Comparison of ENCODE assay signal across 8 mouse cellular contexts in the genomic region with DNA sequence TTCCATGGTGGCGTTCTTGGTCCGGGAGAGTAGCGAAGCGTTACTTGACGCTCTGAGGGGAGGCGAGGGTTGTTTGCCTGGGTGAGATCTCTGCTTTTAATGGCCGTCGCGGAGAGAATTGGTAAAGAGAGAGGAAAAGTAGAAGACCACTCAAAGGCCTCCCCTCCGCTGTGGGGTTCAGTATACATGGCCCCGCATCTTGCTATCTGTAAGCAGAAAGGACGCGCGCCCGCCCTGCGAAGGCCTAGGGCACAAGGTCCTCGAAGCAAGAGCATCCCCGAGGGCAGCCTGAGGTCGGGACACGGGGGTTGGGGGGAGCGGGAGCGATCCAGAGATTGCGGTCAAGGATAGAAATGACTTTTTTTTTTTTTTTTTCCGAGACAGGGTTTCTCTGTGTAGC. TPM values are rescaled to one million over a fixed set of nuclear protein-coding genes. Genes with fewer than 3 reads are reported as not detected.
A peak's percentile ranks its signal among the peaks of the same experiment; 100 is the strongest.
DNase-seq lines count a peak whose midpoint lies in the region; ATAC-seq lines count a peak whose summit lies in the region.

No protein-coding gene starts in this region.

- intact Hi-C loops in heart, postnatal 10 days (cut with DNase I): loop anchor here (10.0 kb wide), 1 partner anchor 377 kb away; a partner anchor contains a TSS

- no peak for ATAC-seq in heart, embryonic 11.5 days (replicated peaks; ENCODE audit: insufficient number of reproducible peaks, low FRiP score, low TSS enrichment)
- ATAC-seq in hindbrain, embryonic 15.5 days (ENCODE audit: low FRiP score, low read depth): no peak

- peak overlapping the region; percentile 92 for H3K4me2 ChIP-seq in heart, embryonic 11.5 days
- peak overlapping the region; percentile 79 for H3K4me2 ChIP-seq in hindbrain, embryonic 15.5 days

- no peaks in the 10 kb centered on the region for H3K9me3 ChIP-seq in heart, embryonic 11.5 days (replicated peaks; ENCODE audit: control insufficient read depth, low read length)
- H3K9me3 ChIP-seq in hindbrain, embryonic 15.5 days: no peaks in the 10 kb centered on the region
- no peaks in the 10 kb centered on the region for H3K9me3 ChIP-seq in midbrain, embryonic 10.5 days (replicated peaks)

- peaks cover 25% of the 10 kb centered on the region for H3K4me1 ChIP-seq in heart, embryonic 11.5 days (ENCODE audit: control insufficient read depth, insufficient read depth, low read length)
- H3K4me1 ChIP-seq in hindbrain, embryonic 15.5 days (replicated peaks): peaks cover 29% of the 10 kb centered on the region
- peaks cover 30% of the 10 kb centered on the region for H3K4me1 ChIP-seq in midbrain, embryonic 10.5 days

- no peak for DNase-seq in heart, postnatal 10 days
- peak; percentile 75 for DNase-seq in A20 (ENCODE audit: low read depth, low spot score)
- DNase-seq in cerebellum, adult 9-10 months: peak; percentile 80
- no peak for DNase-seq in midbrain, embryonic 10.5 days (ENCODE audit: low spot score)
- DNase-seq in thymus, postnatal 10 days (ENCODE audit: low spot score in 2 of 2): peak; percentile 29 to 42
- no peak for DNase-seq in ovary, postnatal 10 days (ENCODE audit: low spot score)

- no peak overlapping the region for H3K27ac ChIP-seq in heart, embryonic 11.5 days (ENCODE audit: low read depth, low read length)
- no peak overlapping the region for H3K27ac ChIP-seq in hindbrain, embryonic 15.5 days (replicated peaks)
- H3K27ac ChIP-seq in midbrain, embryonic 10.5 days (replicated peaks): peak overlapping the region; percentile 95

- H3K36me3 ChIP-seq in heart, embryonic 11.5 days (ENCODE audit: control insufficient read depth, insufficient read depth, low read length): peaks cover 5% of the 10 kb centered on the region; the same call in 1 of the 2 replicates
- 0 out of 2 replicates have a peak, but pooled peaks cover 3% of the 10 kb centered on the region for H3K36me3 ChIP-seq in hindbrain, embryonic 15.5 days
- peaks cover 20% of the 10 kb centered on the region for H3K36me3 ChIP-seq in midbrain, embryonic 10.5 days

- H3K9ac ChIP-seq in heart, embryonic 11.5 days (ENCODE audit: low read depth, low read length): peak overlapping the region; percentile 28; the same call in 1 of the 2 replicates
- H3K9ac ChIP-seq in hindbrain, embryonic 15.5 days: peak overlapping the region; percentile 16; the same call in 1 of the 2 replicates

- no peaks in the 10 kb centered on the region; the same call in 1 of the 2 replicates for H3K27me3 ChIP-seq in heart, embryonic 11.5 days (ENCODE audit: control insufficient read depth, insufficient read depth, low read length)
- no peaks in the 10 kb centered on the region; the same call in 1 of the 2 replicates for H3K27me3 ChIP-seq in hindbrain, embryonic 15.5 days
- peaks cover 18% of the 10 kb centered on the region for H3K27me3 ChIP-seq in midbrain, embryonic 10.5 days (ENCODE audit: low read depth, poor library complexity, severe bottlenecking)

- 62% methylated on average over 24 of the region's 24 CpGs for WGBS in heart, embryonic 11.5 days (ENCODE audit: insufficient replicate concordance)
- WGBS in hindbrain, embryonic 15.5 days: 72% methylated on average over 24 of the region's 24 CpGs
- 69% methylated on average over 24 of the region's 24 CpGs for WGBS in midbrain, embryonic 10.5 days

- peak overlapping the region; percentile 88 for H3K4me3 ChIP-seq in heart, embryonic 11.5 days (ENCODE audit: low read depth, low read length)
- H3K4me3 ChIP-seq in hindbrain, embryonic 15.5 days: peak overlapping the region; percentile 77
- H3K4me3 ChIP-seq in midbrain, embryonic 10.5 days: peak overlapping the region; percentile 91

RNA-seq across cellular contexts. Expression of a gene that starts 0.6 kb away (rescaled TPM):
- polyA plus RNA-seq in heart, embryonic 11.5 days (2014; fragmentation: Nextera tagmentation; extraction: Ambion mirVana): 12.4 and 13.7 TPM in 2 replicates
- total RNA-seq in heart, postnatal 10 days (2021): 1 to 10 TPM; 2.8 to 3.1 TPM
- 11.9 and 12.8 TPM in 2 replicates for polyA plus RNA-seq in hindbrain, embryonic 15.5 days (2015; fragmentation: Nextera tagmentation; extraction: Ambion mirVana)
- 13.8 and 16.1 TPM in 2 replicates for polyA plus RNA-seq in midbrain, embryonic 10.5 days (2016; fragmentation: Nextera tagmentation; extraction: Ambion mirVana)

RNA-seq across cellular contexts. Expression of a gene that starts 0.7 kb away (rescaled TPM):
- 7.4 and 9.2 TPM in 2 replicates for polyA plus RNA-seq in heart, embryonic 11.5 days (2014; fragmentation: Nextera tagmentation; extraction: Ambion mirVana)
- 10 to 100 TPM; 26.2 to 41.3 TPM for total RNA-seq in heart, postnatal 10 days (2021)
- polyA plus RNA-seq in hindbrain, embryonic 15.5 days (2015; fragmentation: Nextera tagmentation; extraction: Ambion mirVana): 9.7 and 11.0 TPM in 2 replicates
- 11.7 and 12.5 TPM in 2 replicates for polyA plus RNA-seq in midbrain, embryonic 10.5 days (2016; fragmentation: Nextera tagmentation; extraction: Ambion mirVana)

RNA-seq across cellular contexts. Expression of a gene that starts 9.5 kb away (rescaled TPM):
- polyA plus RNA-seq in heart, embryonic 11.5 days (2014; fragmentation: Nextera tagmentation; extraction: Ambion mirVana): 29.9 and 35.3 TPM in 2 replicates
- 10 to 100 TPM; 13.4 to 17.4 TPM for total RNA-seq in heart, postnatal 10 days (2021)
- 43.4 and 44.7 TPM in 2 replicates for polyA plus RNA-seq in hindbrain, embryonic 15.5 days (2015; fragmentation: Nextera tagmentation; extraction: Ambion mirVana)
- polyA plus RNA-seq in midbrain, embryonic 10.5 days (2016; fragmentation: Nextera tagmentation; extraction: Ambion mirVana): 62.6 and 63.9 TPM in 2 replicates

RNA-seq across cellular contexts. Expression of a gene that starts 42.6 kb away (rescaled TPM):
- 139 and 147 TPM in 2 replicates for polyA plus RNA-seq in heart, embryonic 11.5 days (2014; fragmentation: Nextera tagmentation; extraction: Ambion mirVana)
- total RNA-seq in heart, postnatal 10 days (2021): 100 to 1,000 TPM; 279 to 287 TPM
- 84.5 and 88.6 TPM in 2 replicates for polyA plus RNA-seq in hindbrain, embryonic 15.5 days (2015; fragmentation: Nextera tagmentation; extraction: Ambion mirVana)
- 75.6 and 75.8 TPM in 2 replicates for polyA plus RNA-seq in midbrain, embryonic 10.5 days (2016; fragmentation: Nextera tagmentation; extraction: Ambion mirVana)

RNA-seq across cellular contexts. Expression of a gene that starts 46.8 kb away (rescaled TPM):
- 0.47 and 1.0 TPM in 2 replicates for polyA plus RNA-seq in heart, embryonic 11.5 days (2014; fragmentation: Nextera tagmentation; extraction: Ambion mirVana)
- total RNA-seq in heart, postnatal 10 days (2021): 1 to 10 TPM; 1.6 to 1.7 TPM
- 44.1 and 48.5 TPM in 2 replicates for polyA plus RNA-seq in hindbrain, embryonic 15.5 days (2015; fragmentation: Nextera tagmentation; extraction: Ambion mirVana)
- polyA plus RNA-seq in midbrain, embryonic 10.5 days (2016; fragmentation: Nextera tagmentation; extraction: Ambion mirVana): 5.1 and 8.4 TPM in 2 replicates

Comparison
In these comparisons a context has a peak if more than half of its experiments do, and no peak if none do; other contexts are left out.
1. DNase-seq: peak in A20 (single experiment), cerebellum, adult 9-10 months (single experiment) and thymus, postnatal 10 days (2 of 2); none in heart, postnatal 10 days (0 of 2), midbrain, embryonic 10.5 days (single experiment) and ovary, postnatal 10 days (single experiment).
2. Peak in every context shown above with its lines, with median percentiles within 50 percentile points of each other: H3K4me3 ChIP-seq.